Mouse (Mus musculus): ENCODE data around the gene Zbtb1.

GRCm38 (mm10) chr12:76402991-76403885 is 33.2 kb downstream of the Zbtb1 start:
- TF ChIP-seq CTCF (IDR thresholded peaks at IDR 0.05; ENCODE audit: control insufficient read depth, insufficient read depth, insufficient replicate concordance, low read depth, low read length) (no peak), POLR2A (IDR thresholded peaks at IDR 0.05; ENCODE audit: control insufficient read depth, low read depth, low read length) (no peak)
